Mouse (Mus musculus): Measurements from ENCODE around the gene Ythdf1. TPM values are rescaled to one million over a fixed set of nuclear protein-coding genes. Genes with fewer than 3 reads are reported as not detected.

Gene Ythdf1
- total and polyA plus RNA-seq, 2 experiments from 2014 or later, result 51.8 to 52.9 TPM

DNA sequence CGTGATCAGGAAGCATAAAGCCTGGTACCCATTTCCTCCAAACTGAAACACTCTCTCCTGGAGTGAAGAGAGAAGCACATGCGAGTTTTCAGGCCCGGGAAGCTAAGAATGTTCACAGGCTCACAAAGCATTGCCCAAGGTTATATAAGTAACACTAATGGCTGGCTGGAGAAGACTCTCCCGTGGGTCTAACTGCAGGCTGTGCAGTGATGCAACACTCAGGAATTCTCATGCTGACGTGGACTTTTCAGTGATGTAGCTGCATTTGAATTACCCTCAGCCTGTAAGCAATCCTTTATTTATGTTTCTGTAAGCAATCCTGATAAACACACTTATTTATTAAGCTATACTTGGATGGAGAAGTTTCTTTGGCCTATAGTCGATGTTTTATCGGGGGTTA is 38.9 kb upstream of the Ythdf1 start:
- WGBS, result 76% methylated on average over 7 of the region's 7 CpGs
- DNase-seq (ENCODE audit: low spot score), result no peak
- no peak overlapping the region for H3K4me3 ChIP-seq (ENCODE audit: low read length)
- no peak overlapping the region for H3K9ac ChIP-seq (replicated peaks; ENCODE audit: low read length)
- H3K27ac ChIP-seq, result no peak overlapping the region
- no peaks in the 10 kb centered on the region for H3K27me3 ChIP-seq (ENCODE audit: insufficient read depth, low read length)
- H3K4me2 ChIP-seq (ENCODE audit: low read depth, low read length), result no peak overlapping the region
- no peaks in the 10 kb centered on the region for H3K36me3 ChIP-seq (ENCODE audit: insufficient read depth, low read length)
- H3K4me1 ChIP-seq (ENCODE audit: insufficient read depth, low read length), result no peaks in the 10 kb centered on the region
- no peaks in the 10 kb centered on the region for H3K9me3 ChIP-seq (ENCODE audit: low read length)
- TF ChIP-seq CTCF (IDR thresholded peaks at IDR 0.05; ENCODE audit: low read depth), result no peak
- ATAC-seq, result no peak

DNA sequence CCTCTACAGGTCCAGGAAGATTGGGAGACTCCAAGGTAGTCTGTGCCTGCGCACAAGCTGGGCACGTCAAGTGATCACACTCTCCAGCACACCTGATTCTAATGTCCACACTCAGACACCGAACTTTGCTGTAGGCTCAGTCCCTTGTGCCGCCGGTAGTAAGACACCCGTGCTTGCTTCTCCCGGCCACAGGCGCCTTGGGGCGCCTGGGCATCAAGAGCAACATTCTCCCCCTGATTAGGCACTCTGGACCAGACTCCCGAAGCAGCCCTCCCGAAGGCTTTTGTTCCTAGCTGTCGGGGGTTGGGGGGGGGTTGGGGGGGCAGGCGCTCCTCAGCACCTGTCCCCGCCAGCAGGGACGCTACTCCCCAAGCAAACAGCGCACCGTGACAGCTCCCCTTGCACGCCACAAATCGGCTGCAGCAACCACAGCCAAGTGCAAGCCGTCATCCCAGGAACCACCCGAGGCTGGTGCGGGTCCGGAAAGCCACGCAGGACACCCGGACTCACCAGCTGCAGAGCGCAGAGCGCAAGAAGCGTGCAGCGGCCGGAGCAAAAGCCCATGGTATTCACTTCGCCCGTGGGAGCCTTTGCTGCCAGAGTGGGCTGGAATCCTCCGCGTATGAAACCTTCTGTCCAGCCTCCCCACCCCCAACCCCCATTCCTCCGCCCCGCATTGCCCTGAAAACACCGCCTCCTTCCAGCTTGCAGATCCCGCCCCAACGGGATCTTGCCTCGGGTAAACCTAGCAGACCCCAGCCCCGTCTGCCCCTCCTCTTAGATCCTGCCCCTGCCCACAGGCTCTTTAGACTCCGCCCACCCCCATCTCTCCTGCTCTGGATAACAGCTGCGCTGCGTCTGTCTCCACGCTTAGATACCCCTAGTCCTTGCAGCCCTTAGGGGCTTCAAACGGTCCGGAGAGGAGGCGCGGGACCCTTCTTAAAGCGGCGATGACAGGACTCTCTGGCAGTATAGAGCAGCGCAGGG is 33.6 kb upstream of the Ythdf1 start, which contains the start of gene Nkain4:
Nkain4 (minus strand) TSS at position 639 of the 987 bp plus-strand sequence.
- Histone ChIP-seq H3K4me1 (ENCODE audit: insufficient read depth, low read length) (peaks cover 18% of the 10 kb centered on the region), H3K36me3 (ENCODE audit: insufficient read depth, low read length) (no peaks in the 10 kb centered on the region), H3K9me3 (ENCODE audit: low read length) (no peaks in the 10 kb centered on the region), H3K27ac (peak within 1 kb of the TSS; percentile 90), H3K4me2 (ENCODE audit: low read depth, low read length) (peak within 1 kb of the TSS; percentile 86), H3K27me3 (ENCODE audit: insufficient read depth, low read length) (no peaks in the 10 kb centered on the region), H3K4me3 (ENCODE audit: low read length) (peak within 1 kb of the TSS; percentile 60), H3K9ac (replicated peaks; ENCODE audit: low read length) (peak within 1 kb of the TSS; percentile 68)
- peak; percentile 92 for DNase-seq (ENCODE audit: low spot score)
- ATAC-seq, result peak; percentile 88
- whole genome bisulfite sequencing, result 1% methylated on average over 52 of the region's 52 CpGs
- TF ChIP-seq CTCF (IDR thresholded peaks at IDR 0.05; ENCODE audit: low read depth), result peak; percentile 55

DNA sequence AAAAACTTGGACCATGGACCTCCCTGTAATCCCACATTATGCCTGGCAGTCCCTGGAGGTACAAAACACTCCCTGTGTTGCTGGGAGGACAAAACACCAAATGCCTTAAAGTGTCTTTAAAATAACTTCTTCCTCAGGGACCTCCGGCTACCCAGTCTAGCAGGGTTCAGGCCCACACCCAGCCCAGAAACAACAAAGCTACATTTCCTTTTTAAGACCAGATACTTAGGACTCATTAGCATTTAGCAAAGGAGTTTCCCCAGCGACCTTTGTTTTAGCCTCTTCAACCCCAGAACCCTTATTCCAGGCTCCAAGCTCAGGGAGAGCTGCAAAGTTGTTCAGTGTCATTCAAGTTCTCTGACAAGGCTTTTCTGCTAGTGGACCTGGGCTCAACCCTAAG is 32.9 kb upstream of the Ythdf1 start:
- H3K4me1 ChIP-seq (ENCODE audit: insufficient read depth, low read length), result peaks cover 18% of the 10 kb centered on the region
- no peak for DNase-seq (ENCODE audit: low spot score)
- 5% methylated on average over 2 of the region's 2 CpGs for WGBS

DNA sequence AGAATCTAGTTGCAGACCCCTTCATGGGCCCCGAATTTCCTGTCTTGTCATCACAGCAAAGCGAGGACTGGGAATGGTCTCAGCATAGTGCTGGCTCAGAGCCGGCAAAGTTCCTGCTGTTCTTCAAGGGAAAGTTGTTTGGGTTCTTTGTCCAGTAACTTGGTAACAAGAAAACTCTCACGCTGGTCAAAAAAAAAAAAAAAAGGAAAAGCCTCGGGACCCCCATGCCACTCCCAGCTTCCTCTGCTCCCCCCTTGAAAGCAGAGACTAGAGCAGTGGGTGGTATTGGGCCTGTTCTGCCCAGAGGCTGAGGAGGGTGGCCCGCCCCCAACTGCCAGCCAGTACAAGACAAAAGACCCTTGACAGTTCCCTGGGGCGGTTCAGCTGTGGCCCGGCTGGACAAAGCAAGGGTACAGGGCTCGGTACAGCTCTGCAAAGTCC is 32.0 kb upstream of the Ythdf1 start:
- 7% methylated on average over 9 of the region's 9 CpGs for WGBS

More for the DNA sequence above, 32.9 kb upstream of the Ythdf1 start:
- Histone ChIP-seq H3K9ac (replicated peaks; ENCODE audit: low read length) (peak overlapping the region; percentile 68), H3K4me3 (ENCODE audit: low read length) (peak overlapping the region; percentile 60), H3K27ac (peak overlapping the region; percentile 90), H3K27me3 (ENCODE audit: insufficient read depth, low read length) (no peaks in the 10 kb centered on the region), H3K4me2 (ENCODE audit: low read depth, low read length) (peak overlapping the region; percentile 86), H3K36me3 (ENCODE audit: insufficient read depth, low read length) (no peaks in the 10 kb centered on the region), H3K9me3 (ENCODE audit: low read length) (no peaks in the 10 kb centered on the region)
- ATAC-seq, result no peak
- TF ChIP-seq CTCF (IDR thresholded peaks at IDR 0.05; ENCODE audit: low read depth), result no peak

DNA sequence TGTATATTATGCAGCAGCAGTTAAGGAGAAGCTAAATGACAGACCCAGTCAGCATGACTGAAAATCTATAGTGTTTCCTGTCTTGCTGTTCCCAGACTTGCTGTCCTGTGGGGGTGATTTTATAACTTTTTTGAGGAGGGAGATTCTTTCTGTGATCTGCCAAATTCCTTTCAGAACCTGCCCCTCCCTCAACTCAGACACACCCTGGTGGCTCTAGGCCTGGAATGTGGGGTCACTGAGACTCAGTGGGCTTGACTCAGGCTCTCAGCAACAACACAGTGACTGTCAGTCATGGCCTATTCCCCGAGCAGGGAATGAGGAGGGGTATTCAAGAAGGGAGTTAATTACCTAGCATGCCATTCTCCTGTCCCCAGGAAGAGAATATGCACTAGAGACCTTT is 29.2 kb upstream of the Ythdf1 start:
- H3K27ac ChIP-seq, result no peak overlapping the region
- no peaks in the 10 kb centered on the region for H3K9me3 ChIP-seq (ENCODE audit: low read length)
- no peak for TF ChIP-seq CTCF (IDR thresholded peaks at IDR 0.05; ENCODE audit: low read depth)
- no peak overlapping the region for H3K9ac ChIP-seq (replicated peaks; ENCODE audit: low read length)
- no peaks in the 10 kb centered on the region for H3K36me3 ChIP-seq (ENCODE audit: insufficient read depth, low read length)
- peaks cover 18% of the 10 kb centered on the region for H3K4me1 ChIP-seq (ENCODE audit: insufficient read depth, low read length)
- no peak overlapping the region for H3K4me3 ChIP-seq (ENCODE audit: low read length)
- H3K4me2 ChIP-seq (ENCODE audit: low read depth, low read length), result no peak overlapping the region
- 22% methylated on average over 1 of the region's 1 CpGs for WGBS
- ATAC-seq (no peak), DNase-seq (ENCODE audit: low spot score) (no peak)
- H3K27me3 ChIP-seq (ENCODE audit: insufficient read depth, low read length), result no peaks in the 10 kb centered on the region

More for the DNA sequence above, 32.0 kb upstream of the Ythdf1 start:
- Histone ChIP-seq H3K4me3 (ENCODE audit: low read length) (peak overlapping the region; percentile 60), H3K9ac (replicated peaks; ENCODE audit: low read length) (peak overlapping the region; percentile 68), H3K4me2 (ENCODE audit: low read depth, low read length) (peak overlapping the region; percentile 86), H3K27me3 (ENCODE audit: insufficient read depth, low read length) (no peaks in the 10 kb centered on the region), H3K4me1 (ENCODE audit: insufficient read depth, low read length) (peaks cover 18% of the 10 kb centered on the region), H3K36me3 (ENCODE audit: insufficient read depth, low read length) (no peaks in the 10 kb centered on the region), H3K9me3 (ENCODE audit: low read length) (no peaks in the 10 kb centered on the region), H3K27ac (peak overlapping the region; percentile 90)
- DNase-seq (ENCODE audit: low spot score), result peak; percentile 75
- ATAC-seq, result peak; percentile 74
- no peak for TF ChIP-seq CTCF (IDR thresholded peaks at IDR 0.05; ENCODE audit: low read depth)

DNA sequence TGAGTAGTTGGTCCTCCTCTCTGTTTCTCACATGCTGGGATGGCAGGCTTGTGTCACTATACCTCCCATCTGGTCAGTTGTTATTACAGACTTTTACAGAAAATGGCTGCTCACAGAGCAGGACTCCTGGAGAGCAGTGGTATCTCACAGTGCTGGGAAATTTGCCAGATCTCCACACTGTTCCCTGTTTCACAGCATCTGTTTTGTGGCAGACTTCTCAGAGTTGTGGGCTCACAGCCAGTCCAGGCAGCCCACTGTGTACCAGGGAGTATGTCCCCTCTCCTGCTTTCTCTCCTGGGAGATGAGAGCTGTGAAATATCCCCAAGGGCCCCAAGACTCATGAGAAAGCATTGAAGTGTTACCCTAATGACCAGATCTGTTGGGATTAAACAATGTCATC is 21.1 kb upstream of the Ythdf1 start:
- Histone ChIP-seq H3K36me3 (ENCODE audit: insufficient read depth, low read length) (peaks cover 6% of the 10 kb centered on the region; the same call in 1 of the 2 replicates), H3K9ac (replicated peaks; ENCODE audit: low read length) (no peak overlapping the region), H3K9me3 (ENCODE audit: low read length) (no peaks in the 10 kb centered on the region), H3K27me3 (ENCODE audit: insufficient read depth, low read length) (no peaks in the 10 kb centered on the region), H3K4me2 (ENCODE audit: low read depth, low read length) (no peak overlapping the region), H3K4me1 (ENCODE audit: insufficient read depth, low read length) (no peaks in the 10 kb centered on the region), H3K4me3 (ENCODE audit: low read length) (no peak overlapping the region), H3K27ac (no peak overlapping the region)
- no peak for TF ChIP-seq CTCF (IDR thresholded peaks at IDR 0.05; ENCODE audit: low read depth)
- DNase-seq (ENCODE audit: low spot score), result peak; percentile 62
- ATAC-seq, result no peak

DNA sequence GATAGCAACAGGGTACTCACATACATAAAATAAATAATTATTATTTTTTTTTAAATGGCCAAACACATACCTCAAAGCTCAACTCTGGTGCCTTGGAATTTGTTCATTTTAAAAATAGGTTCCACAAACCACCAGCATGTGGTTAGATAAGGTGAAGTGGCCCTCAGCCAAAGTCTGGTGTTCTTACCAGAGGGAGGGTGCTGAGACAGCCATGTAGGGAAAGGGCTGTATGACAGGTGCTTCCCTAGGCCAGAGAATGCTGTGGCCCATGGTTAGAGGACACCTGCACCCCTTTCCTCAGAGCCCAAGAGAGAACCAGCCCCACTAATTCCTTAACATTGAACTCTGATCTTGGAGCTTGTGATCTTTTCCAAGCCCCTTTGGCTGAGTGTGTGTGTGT is 19.4 kb upstream of the Ythdf1 start:
- ATAC-seq, result no peak
- no peak overlapping the region for H3K4me3 ChIP-seq (ENCODE audit: low read length)
- H3K9ac ChIP-seq (replicated peaks; ENCODE audit: low read length), result no peak overlapping the region
- no peak overlapping the region for H3K4me2 ChIP-seq (ENCODE audit: low read depth, low read length)
- H3K27me3 ChIP-seq (ENCODE audit: insufficient read depth, low read length), result no peaks in the 10 kb centered on the region
- H3K36me3 ChIP-seq (ENCODE audit: insufficient read depth, low read length), result peaks cover 6% of the 10 kb centered on the region; the same call in 1 of the 2 replicates
- H3K4me1 ChIP-seq (ENCODE audit: insufficient read depth, low read length), result no peaks in the 10 kb centered on the region
- no peak overlapping the region for H3K27ac ChIP-seq
- H3K9me3 ChIP-seq (ENCODE audit: low read length), result no peaks in the 10 kb centered on the region
- no peak for DNase-seq (ENCODE audit: low spot score)
- TF ChIP-seq CTCF (IDR thresholded peaks at IDR 0.05; ENCODE audit: low read depth), result no peak
